Mouse (Mus musculus): ENCODE results near the gene Dnajc4. TPM values are rescaled to one million over a fixed set of nuclear protein-coding genes. Genes with fewer than 3 reads are reported as not detected.

The Dnajc4 gene
- polyA plus RNA-seq (2012; rRNA removed): 42.1 and 55.2 TPM in 2 replicates

DNA sequence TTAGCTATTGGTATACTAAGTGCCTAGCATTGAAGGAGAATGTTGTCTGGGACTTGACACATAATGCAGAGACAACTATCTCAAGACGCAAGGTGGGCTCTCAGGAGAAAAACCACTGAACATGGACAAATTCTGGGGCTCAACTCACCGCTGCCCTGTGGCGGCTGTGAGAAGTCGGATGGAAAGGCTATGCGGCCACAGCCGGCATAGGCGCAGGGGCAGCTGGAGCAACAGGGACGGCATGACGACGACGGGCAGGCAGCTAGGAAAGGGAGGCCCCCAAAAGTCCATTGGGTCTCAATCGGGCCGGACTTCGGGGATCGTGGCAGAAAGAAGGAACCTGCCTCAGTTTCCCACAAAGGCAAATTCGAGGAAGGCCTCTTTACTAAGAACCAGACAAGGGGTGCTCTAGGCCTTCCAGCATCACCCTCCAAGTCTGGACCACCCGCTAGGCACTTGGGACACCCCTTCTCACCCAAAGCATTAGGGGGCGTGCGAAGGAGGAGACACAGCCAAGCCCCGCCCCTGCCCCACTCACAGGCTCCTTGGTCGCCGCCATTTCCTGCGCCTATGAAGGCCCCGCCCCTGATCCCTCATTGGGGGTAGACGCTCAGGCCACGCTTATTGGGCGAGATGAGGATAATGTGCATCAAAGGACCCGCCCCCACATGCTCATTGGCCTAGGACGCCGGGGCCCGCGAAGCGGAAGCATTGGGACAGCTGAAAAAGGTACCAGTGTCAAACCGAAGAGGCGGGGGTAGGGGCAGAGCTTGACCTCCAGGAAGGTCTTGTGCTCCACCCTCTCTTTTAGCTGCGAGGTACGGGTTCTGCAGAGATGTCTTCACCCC is at the start of gene Dnajc4:
Dnajc4 (minus strand) TSS at position 562 of the 848 bp plus-strand sequence.

DNA sequence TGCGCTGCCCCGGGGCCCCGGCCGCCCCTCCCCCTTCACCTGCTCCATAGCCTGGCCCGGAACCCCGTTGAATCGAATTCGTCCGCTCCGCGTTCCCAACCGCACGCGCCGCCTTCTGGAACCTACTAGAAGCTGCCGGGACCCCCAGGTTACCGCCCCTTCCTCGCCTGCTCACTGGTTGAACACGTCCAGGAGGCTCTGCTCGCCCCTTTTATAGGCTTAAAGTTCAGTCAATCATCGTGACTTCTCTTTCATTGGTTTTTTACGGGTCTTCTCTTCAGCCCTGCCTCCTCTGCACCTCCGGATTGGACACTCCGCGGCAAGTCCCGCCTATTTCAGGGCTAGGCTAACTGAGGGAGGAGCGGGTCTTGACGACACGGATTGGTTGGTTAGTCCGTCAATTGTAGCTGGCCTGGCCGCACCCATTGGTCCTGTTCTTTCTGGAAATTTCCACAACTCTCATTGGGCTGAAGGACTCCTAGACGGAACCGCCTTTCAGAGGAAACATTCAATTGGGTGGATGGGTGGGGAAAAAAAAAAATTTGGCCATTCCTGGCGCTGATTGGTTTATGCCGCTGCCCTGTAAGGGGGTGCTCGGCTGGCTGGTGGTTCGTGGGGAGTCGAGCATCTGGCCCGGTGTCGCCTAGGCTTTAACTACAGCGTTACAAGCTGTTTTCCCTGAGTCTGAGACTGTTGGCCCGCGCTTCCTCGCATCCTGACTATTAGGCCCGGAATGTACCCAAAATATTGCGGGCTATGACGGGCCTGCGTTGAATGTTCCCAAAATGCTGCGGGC is 47.7 kb upstream of the Dnajc4 start, which contains the start of gene Stip1:
Stip1 (minus strand) TSS at position 127 of the 796 bp plus-strand sequence.

DNA sequence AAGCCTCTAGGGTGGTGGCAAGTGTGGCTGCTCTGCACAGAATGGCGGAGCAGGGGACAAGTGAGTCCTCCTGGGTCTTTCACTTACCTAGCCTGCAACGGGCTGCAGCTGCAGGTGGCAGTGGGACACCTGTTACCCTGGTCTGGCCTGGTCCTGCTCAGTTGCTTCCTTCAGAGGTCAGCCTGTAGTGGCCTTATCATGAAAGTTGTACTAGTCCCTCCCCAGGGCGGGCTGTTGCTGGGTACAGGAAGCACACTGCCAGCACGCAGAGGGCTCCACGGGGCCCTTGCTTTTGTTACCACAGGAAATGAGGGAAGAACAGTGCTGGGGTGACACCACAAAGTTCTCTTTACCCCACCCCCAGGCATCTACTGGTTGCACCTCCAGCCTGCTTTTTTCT is 26.8 kb upstream of the Dnajc4 start, which contains the start of gene Fermt3:
Fermt3 (minus strand) TSS at position 279 of the 400 bp plus-strand sequence.

DNA sequence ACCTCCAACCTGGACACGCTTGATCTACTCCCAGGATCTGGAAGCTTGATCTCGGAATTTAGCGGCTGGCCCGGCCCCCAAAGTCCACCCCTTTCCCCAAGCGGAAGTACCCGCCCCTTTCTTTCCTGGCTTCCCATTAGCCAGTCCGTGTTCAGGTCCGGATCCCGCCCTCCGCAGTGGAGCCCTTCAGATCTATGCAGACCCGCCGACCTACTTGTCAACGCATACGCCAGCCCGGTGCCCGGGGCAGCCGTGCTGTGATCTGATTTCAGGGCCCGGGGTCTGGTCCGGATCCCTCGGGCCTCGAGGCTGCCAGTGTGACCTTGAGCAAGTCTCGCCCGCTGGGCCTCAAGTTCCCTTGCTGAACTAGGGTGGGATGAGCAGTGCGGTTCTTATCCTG is 3.6 kb upstream of the Dnajc4 start, which contains the start of the genes Nudt22 and Trpt1:
Nudt22 (minus strand) TSS at position 112 of the 400 bp plus-strand sequence.
Trpt1 (plus strand) TSS at position 126 of the 400 bp plus-strand sequence.

DNA sequence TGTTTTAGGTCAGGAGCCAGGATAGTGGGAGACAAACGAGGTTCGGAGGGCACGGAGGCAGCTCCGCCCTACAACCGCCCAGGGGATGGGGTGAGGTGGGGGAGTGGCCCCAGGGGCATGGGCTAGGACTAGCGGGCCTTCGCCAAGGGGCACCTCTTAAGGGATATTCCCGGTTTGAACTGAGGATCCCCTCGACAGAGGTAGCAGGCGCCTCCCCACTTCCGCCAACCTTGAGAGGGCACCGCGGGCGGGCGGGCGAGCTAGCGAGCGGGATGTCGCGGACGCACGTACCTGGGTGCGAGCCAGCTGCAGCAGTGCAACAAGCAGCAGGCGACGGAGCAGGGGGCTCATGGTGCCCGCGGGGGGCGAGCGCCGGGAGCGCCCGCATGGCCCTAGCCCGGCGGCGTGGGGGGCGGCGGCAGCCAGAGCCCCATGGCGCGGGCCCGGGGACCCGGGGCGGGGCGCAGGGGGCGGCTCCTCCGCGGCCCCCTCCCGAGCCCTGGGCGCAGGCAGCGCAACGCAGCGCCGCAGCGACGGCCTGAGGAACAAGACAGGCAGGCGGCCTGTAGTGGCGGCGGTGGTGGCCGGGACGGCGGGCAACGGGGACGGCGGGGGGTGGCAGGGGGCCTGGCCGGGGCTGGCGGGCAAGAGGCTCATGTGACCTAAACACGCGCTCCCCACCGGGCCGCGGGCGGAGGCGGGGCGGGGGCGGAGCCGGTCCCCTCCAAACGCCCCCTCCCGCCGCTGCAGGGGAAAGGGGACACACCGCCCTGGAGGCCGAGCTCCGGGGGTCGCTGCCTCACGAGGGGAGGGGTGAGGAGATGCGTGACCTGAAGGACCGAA is 5.1 kb downstream of the Dnajc4 start, which contains the start of gene Vegfb:
Vegfb (minus strand) TSS at position 591 of the 843 bp plus-strand sequence.

DNA sequence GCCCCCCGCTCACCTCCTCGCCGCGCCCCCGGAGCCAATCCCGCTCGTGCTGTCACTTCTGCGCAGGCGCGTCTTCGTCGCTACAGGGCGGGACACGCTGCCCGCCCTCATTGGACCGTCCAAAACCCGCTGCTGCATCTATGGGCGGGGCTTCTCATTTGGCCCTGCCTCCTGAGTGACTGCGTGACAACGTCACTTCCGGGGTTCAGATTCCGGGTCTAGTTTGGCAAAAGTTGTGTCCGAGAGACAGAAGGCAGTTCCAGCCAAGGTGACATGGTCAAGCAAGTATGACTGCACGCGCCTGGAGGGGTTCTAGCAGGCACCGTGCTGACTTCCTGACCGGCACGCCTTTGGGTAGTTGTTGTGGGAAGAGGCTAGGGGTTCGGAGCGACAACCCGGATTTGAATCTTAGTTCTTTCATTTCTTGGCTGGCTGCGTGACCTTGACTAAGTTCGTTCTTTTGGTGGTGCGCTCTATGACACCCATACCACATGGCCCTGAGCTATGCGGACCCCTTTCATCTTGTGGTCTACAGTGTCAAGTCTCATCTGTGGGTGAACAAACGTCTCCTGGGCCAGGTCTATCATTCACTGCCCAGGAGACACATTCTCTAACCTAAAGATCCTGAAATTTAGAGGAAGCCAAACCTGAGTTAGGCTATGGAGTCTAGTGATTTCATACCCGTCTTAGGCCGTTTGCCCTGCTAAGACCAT is 11.8 kb downstream of the Dnajc4 start, which contains the start of gene Fkbp2:
Fkbp2 (minus strand) TSS at position 121 of the 713 bp plus-strand sequence.

DNA sequence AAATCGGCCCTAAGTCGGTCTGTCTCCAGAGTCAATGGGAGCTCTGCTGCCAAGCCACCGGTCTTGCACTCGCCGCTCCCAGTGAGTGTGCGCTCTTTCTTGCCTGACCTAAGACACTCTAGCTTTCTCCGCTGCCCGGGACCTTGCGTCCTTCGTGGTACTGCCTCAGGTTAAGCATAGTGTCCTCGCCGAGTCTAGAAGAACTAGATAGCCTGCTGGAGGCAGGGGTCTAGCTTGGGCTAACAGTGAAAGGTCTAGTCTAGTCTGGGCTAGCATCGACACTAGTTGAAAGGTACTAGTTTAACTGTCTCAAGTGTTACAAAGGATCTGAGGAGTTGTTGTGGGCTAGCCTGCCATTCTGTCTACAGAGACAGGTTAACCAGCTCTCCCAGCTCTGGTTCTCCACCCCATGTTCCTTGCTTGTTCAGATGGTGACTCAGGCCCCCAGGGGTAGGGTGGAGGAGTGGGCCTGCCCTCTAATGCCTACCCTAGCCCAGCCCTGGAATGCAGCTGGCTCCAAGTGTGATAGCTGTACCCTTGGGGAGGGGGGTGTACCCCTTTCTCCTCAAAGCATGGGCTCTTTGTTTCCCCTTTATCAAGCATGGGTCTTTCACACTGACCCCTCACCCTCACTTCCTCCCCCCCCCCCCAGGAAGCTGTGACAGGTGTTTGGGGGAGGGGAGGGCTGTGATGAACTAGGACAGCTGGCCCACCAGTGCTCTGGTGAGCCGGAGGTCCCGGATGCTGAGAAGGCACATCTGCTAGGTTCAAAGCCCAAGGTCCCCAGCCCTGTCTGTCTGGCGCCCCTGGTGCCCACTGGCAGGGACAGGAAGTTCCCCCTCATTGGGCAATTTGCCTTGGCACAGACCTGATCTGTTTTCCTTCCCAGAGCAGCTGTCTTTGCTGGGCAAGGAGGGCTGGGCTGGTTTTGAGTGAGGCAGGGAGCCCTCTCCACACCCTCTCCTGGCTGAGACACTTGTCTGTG is 16.5 kb downstream of the Dnajc4 start, which contains the start of gene Plcb3:
Plcb3 (minus strand) TSS at position 934 of the 985 bp plus-strand sequence.

DNA sequence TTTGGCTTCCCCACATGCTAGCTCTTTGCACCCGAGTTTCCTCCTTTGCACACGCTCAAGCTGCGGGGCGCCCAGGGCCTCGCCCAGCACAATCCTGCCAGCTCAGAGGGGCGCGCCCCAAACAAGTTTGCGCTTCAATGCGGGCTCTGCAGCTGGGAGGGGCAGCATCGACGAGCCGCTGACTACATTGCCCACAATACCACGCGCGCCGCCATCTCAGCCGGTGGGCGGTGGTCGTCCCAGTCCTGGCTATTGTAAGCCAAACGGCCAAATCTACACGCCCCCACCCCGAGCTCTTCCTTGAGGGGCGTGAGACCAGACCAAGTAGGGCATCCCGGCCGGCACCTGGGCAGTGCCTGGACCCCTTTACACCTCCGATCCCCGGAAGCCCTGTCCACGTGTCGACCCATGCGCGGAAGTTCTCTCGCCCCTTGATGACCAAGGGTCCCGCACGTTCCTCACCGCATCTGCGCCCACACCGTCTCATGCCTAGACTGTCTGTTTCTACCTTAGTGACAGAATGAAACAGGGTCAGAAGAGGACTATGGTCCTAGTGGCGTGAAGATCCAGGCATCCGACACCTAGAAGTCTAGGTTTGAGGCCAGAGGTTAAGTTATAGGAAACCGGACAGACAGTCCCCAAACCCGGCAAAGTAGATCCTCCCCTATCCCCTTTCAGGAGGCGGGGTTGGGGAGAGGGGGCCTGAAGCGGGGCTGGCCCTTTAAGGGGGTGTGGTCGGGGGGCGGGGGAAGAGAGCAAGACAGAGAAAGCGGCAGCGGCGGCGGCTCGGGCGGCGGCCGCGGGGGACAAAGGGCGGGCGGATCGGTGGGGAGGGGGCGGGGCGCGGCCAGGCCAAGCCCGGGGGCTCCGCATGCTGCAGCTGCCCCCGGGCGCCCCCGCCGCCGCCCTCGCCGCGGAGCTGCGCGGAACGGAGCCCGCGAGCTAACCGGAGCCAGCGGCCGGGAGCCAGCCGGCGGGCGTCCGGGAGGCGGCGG is 17.9 kb downstream of the Dnajc4 start, which contains the start of gene Ppp1r14b:
Ppp1r14b (plus strand) TSS at position 758 of the 995 bp plus-strand sequence.

DNA sequence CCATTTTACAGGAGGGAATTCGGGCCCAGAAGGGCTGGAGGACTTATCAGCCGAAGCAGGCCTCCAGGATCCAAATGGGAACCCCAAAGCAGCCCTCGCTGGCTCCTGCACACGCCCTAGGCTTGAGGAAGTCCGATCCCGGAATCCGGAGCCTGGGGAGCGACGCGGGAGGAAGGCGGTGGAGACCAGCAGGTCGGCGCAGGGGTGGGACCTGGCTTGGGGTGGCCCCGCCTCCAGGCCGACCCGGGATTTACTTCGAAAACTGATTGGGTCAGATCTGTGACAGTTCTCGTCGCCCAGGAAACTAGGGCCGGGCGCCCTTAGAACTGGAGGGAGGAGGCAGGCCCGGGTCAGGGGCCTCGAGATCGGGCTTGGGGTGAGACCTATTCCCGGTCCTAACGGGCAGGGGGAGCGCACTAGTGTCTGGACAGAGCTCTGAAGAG is 50.1 kb downstream of the Dnajc4 start, which contains the start of gene Gpr137:
Gpr137 (minus strand) TSS at position 232 of the 443 bp plus-strand sequence.

DNA sequence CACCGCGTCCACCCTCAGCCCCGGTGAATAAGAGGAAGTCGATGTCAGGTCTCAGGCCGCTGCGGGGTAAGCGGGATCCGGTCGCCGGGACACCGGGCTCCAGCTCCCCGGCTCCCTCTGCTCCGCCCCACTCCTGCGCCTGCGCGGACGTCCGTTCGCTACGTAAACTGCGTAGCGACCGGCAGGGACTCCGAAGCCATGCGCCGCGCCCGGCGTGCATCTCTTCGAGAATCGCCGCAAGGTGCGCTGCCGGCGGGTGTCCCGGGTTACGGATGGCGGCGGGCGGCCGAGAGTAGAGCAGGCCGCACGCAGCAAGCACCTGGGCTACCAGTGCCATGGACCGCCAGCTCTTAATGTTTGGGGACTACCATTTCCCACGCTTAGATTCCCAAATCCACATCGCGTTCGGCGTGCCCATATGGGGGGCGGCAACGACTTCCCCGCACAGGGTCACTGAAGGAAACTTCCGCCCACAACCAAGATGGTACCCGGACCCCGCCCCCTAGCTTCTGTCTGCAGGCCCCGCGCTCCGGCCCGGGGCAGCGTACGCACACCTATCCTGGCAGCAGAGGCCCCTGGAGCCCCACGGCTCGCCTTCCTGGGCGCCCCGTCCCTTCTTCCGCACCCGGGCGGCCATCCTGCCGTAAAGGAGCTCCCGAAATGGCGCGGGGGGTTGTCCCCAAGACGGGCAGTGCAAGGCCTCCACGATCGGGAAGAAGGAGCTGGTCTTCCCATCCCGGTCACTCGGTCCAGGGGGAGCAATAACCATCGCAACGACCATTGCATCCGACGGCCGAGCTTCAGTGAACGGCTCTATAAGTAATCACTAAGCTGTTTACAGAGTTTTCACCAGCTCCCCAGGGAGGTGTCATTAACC is 50.8 kb downstream of the Dnajc4 start, which contains the start of gene Bad:
Bad (plus strand) TSS at position 490 of the 877 bp plus-strand sequence.

Other genes starting within 250 kb of the Dnajc4 start
- gene Rps6ka4, start 151.9 kb downstream of the Dnajc4 start, polyA plus RNA-seq (2012; rRNA removed): 48.4 and 58.2 TPM in 2 replicates
- gene Ccdc88b, start 134.4 kb downstream of the Dnajc4 start, polyA plus RNA-seq (2012; rRNA removed): 9.2 and 14.4 TPM in 2 replicates
- 136 and 165 TPM in 2 replicates for gene Trmt112, start 82.9 kb downstream of the Dnajc4 start, polyA plus RNA-seq (2012; rRNA removed)
- 81.1 and 89.3 TPM in 2 replicates for gene Prdx5, start 82.5 kb downstream of the Dnajc4 start, polyA plus RNA-seq (2012; rRNA removed)
- gene Esrra, start 70.8 kb downstream of the Dnajc4 start, polyA plus RNA-seq (2012; rRNA removed): 41.5 and 54.3 TPM in 2 replicates
- 0.67 and 0.96 TPM in 2 replicates for gene Catsperz, start 67.2 kb downstream of the Dnajc4 start, polyA plus RNA-seq (2012; rRNA removed)
- gene Kcnk4, start 58.1 kb downstream of the Dnajc4 start, polyA plus RNA-seq (2012; rRNA removed): 0.31 and 0.43 TPM in 2 replicates
- 110 and 113 TPM in 2 replicates for gene Bad, start 50.7 kb downstream of the Dnajc4 start, polyA plus RNA-seq (2012; rRNA removed)
- 149 and 153 TPM in 2 replicates for gene Gpr137, start 50.1 kb downstream of the Dnajc4 start, polyA plus RNA-seq (2012; rRNA removed)
- gene Ppp1r14b, start 17.6 kb downstream of the Dnajc4 start, polyA plus RNA-seq (2012; rRNA removed): 195 and 257 TPM in 2 replicates
- gene Plcb3, start 16.1 kb downstream of the Dnajc4 start, polyA plus RNA-seq (2012; rRNA removed): 124 and 128 TPM in 2 replicates
- gene Fkbp2, start 12.1 kb downstream of the Dnajc4 start, polyA plus RNA-seq (2012; rRNA removed): 38.2 and 48.3 TPM in 2 replicates
- 69.8 and 79.7 TPM in 2 replicates for gene Vegfb, start 4.9 kb downstream of the Dnajc4 start, polyA plus RNA-seq (2012; rRNA removed)
- gene Nudt22, start 3.5 kb upstream of the Dnajc4 start, polyA plus RNA-seq (2012; rRNA removed): 59.8 and 60.4 TPM in 2 replicates
- 12.4 TPM in 2 replicates for gene Trpt1, start 3.6 kb upstream of the Dnajc4 start, polyA plus RNA-seq (2012; rRNA removed)
- 12.7 and 13.1 TPM in 2 replicates for gene Fermt3, start 26.9 kb upstream of the Dnajc4 start, polyA plus RNA-seq (2012; rRNA removed)
- 63.8 and 71.7 TPM in 2 replicates for gene Stip1, start 47.4 kb upstream of the Dnajc4 start, polyA plus RNA-seq (2012; rRNA removed)
- 50.2 and 54.3 TPM in 2 replicates for gene Macrod1, start 64.2 kb upstream of the Dnajc4 start, polyA plus RNA-seq (2012; rRNA removed)
- 5.2 and 5.6 TPM in 2 replicates for gene Flrt1, start 113.2 kb upstream of the Dnajc4 start, polyA plus RNA-seq (2012; rRNA removed)
- gene Otub1, start 213.7 kb upstream of the Dnajc4 start, polyA plus RNA-seq (2012; rRNA removed): 174 and 216 TPM in 2 replicates
- gene Cox8a, start 225.0 kb upstream of the Dnajc4 start, polyA plus RNA-seq (2012; rRNA removed): 2,339 and 2,765 TPM in 2 replicates
- gene Naa40, start 248.6 kb upstream of the Dnajc4 start, polyA plus RNA-seq (2012; rRNA removed): 25.1 and 35.6 TPM in 2 replicates

Measured in ovary, adult 2 months (tissue).